Mouse (Mus musculus): Measurements from ENCODE around the gene Wwox. TPM values are rescaled to one million over a fixed set of nuclear protein-coding genes. Genes with fewer than 3 reads are reported as not detected.

Gene Wwox
- total and polyA plus RNA-seq, 3 experiments: 7.6 to 61.8 (median 12.2) TPM

- Histone ChIP-seq H3K79me2 (ENCODE audit: control insufficient read depth, insufficient read depth, low read length, poor library complexity) (no peaks in the 10 kb centered on the region), H3K36me3 (ENCODE audit: control insufficient read depth in 1 of 2, insufficient read depth in 2 of 2, low read length in 2 of 2) (no peaks in the 10 kb centered on the region), H3K4me3 (ENCODE audit: control insufficient read depth in 1 of 2, insufficient read depth in 1 of 2, low read depth in 2 of 2, low read length in 2 of 2) (no peak overlapping the region), H3K27ac (ENCODE audit: control insufficient read depth, low read depth, low read length) (no peak overlapping the region), H3K9me3 (replicated peaks; ENCODE audit: insufficient read depth, low read length) (no peaks in the 10 kb centered on the region), H3K9ac (ENCODE audit: control insufficient read depth, low read depth, low read length, poor library complexity, severe bottlenecking) (no peak overlapping the region), H3K27me3 (ENCODE audit: control insufficient read depth in 1 of 2, insufficient read depth in 2 of 2, low read length in 2 of 2) (no peaks in the 10 kb centered on the region), H3K4me1 (ENCODE audit: control insufficient read depth in 1 of 2, insufficient read depth in 2 of 2, low read length in 2 of 2) (no peaks in the 10 kb centered on the region)
- TF ChIP-seq RCOR1 (IDR thresholded peaks at IDR 0.05; ENCODE audit: low read depth, low read length) (no peak), POLR2AphosphoS5 (IDR thresholded peaks at IDR 0.05; ENCODE audit: borderline replicate concordance, low read depth, low read length) (no peak), ETS1 (IDR thresholded peaks at IDR 0.05; ENCODE audit: low read depth, low read length) (no peak), USF2 (IDR thresholded peaks at IDR 0.05; ENCODE audit: borderline replicate concordance in 1 of 2, insufficient read depth in 1 of 2, low read depth in 1 of 2, low read length in 2 of 2) (no peak), SIN3A (IDR thresholded peaks at IDR 0.05; ENCODE audit: low read length) (no peak), USF1 (IDR thresholded peaks at IDR 0.05; ENCODE audit: low read depth, low read length) (no peak)
- DNase-seq (ENCODE audit: low read depth, low spot score): no peak
These were observed 820.4 kb downstream of the Wwox start for GRCm38 (mm10) chr8:115259806-115260205.

- no peak for TF ChIP-seq TBP (IDR thresholded peaks at IDR 0.05; ENCODE audit: low read depth, low read length)
- no peak for TF ChIP-seq POLR2AphosphoS2 (IDR thresholded peaks at IDR 0.05; ENCODE audit: low read length)
- no peak for TF ChIP-seq TAL1 (IDR thresholded peaks at IDR 0.05; ENCODE audit: low read length)
- no peak for TF ChIP-seq KAT2A (conservative IDR thresholded peaks at IDR 0.05; ENCODE audit: low read depth, low read length)
- no peak for TF ChIP-seq POLR2A (IDR thresholded peaks at IDR 0.05; ENCODE audit: control insufficient read depth in 1 of 2, insufficient read depth in 1 of 2, low read depth in 1 of 2, low read length in 2 of 2, poor library complexity in 1 of 2)
- TF ChIP-seq HCFC1 (IDR thresholded peaks at IDR 0.05; ENCODE audit: low read depth, low read length): no peak
- no peak for TF ChIP-seq TCF12 (IDR thresholded peaks at IDR 0.05; ENCODE audit: low read depth, low read length)
- TF ChIP-seq E2F4 (IDR thresholded peaks at IDR 0.05; ENCODE audit: borderline replicate concordance, low read depth, low read length): no peak
- no peak for TF ChIP-seq RAD21 (IDR thresholded peaks at IDR 0.05; ENCODE audit: low read depth, low read length)
- no peak for TF ChIP-seq GATA1 (IDR thresholded peaks at IDR 0.05; ENCODE audit: low read depth, low read length)
- no peak for TF ChIP-seq USF1 (IDR thresholded peaks at IDR 0.05; ENCODE audit: low read depth, low read length)
- no peak for TF ChIP-seq EP300 (IDR thresholded peaks at IDR 0.05; ENCODE audit: low read depth in 1 of 2, low read length in 2 of 2)
- Histone ChIP-seq H3K79me2 (ENCODE audit: control insufficient read depth, insufficient read depth, low read length, poor library complexity) (no peaks in the 10 kb centered on the region), H3K27me3 (ENCODE audit: control insufficient read depth in 1 of 2, insufficient read depth in 2 of 2, low read length in 2 of 2) (no peaks in the 10 kb centered on the region), H3K9me3 (replicated peaks; ENCODE audit: insufficient read depth, low read length) (no peaks in the 10 kb centered on the region), H3K4me1 (ENCODE audit: control insufficient read depth in 1 of 2, insufficient read depth in 2 of 2, low read length in 2 of 2) (no peaks in the 10 kb centered on the region), H3K36me3 (ENCODE audit: control insufficient read depth in 1 of 2, insufficient read depth in 2 of 2, low read length in 2 of 2) (no peaks in the 10 kb centered on the region), H3K9ac (ENCODE audit: control insufficient read depth, low read depth, low read length, poor library complexity, severe bottlenecking) (no peak overlapping the region), H3K4me3 (ENCODE audit: control insufficient read depth in 1 of 2, insufficient read depth in 1 of 2, low read depth in 2 of 2, low read length in 2 of 2) (no peak overlapping the region), H3K27ac (ENCODE audit: control insufficient read depth, low read depth, low read length) (no peak overlapping the region)
- no peak for DNase-seq (ENCODE audit: low read depth, low spot score)
These were observed 827.7 kb downstream of the Wwox start for GRCm38 (mm10) chr8:115267196-115267595.
